In the genomic region with DNA sequence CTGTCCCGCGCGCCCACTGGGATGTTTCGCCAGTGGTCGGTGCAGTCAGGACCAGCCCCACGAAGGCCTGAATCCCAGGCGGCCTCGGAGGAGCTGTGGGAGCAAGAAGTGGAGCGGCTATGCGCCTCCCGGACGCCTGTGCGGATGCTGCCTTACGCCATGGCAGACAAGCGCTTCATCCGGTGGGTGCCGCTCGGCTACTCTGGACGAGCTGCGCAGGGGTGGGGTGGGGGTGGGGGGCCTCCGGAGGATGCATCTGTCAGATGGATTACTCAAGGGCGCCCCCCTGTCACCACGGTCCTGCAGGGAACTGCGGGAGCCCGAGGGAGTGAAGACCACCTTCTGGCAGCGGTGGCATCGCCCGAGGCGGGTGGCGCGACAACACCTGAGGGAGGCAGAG, we compare ENCODE assay signal across 9 mouse cellular contexts. TPM values are rescaled to one million over a fixed set of nuclear protein-coding genes. Genes with fewer than 3 reads are reported as not detected.
DNase-seq lines count a peak whose midpoint lies in the region; ATAC-seq lines count a peak whose summit lies in the region.
"Had no signal": no experiment of that assay in that cellular context is flagged by ENCODE, and none has a peak within 500 bp of the region (broad histone marks: within the 10 kb centered on the region; RNA-seq: fewer than 3 reads in every experiment).

No protein-coding gene starts in this region.

- H3K27me3 ChIP-seq in heart, embryonic 10.5 days (ENCODE audit: insufficient read depth, poor library complexity, severe bottlenecking) = peaks cover 42% of the 10 kb centered on the region

- no peak for ATAC-seq in monocyte, adult 5-6 weeks (replicated peaks; ENCODE audit: insufficient number of reproducible peaks, low FRiP score, low TSS enrichment, poor library complexity, severe bottlenecking)

- H3K4me3 ChIP-seq in heart, embryonic 10.5 days = peak overlapping the region; percentile 79

- H3K36me3 ChIP-seq in heart, embryonic 10.5 days = peaks cover 6% of the 10 kb centered on the region; the same call in 1 of the 2 replicates

- no peaks in the 10 kb centered on the region for H3K9me3 ChIP-seq in heart, embryonic 10.5 days

- 5% methylated on average over 31 of the region's 31 CpGs for WGBS in heart, embryonic 10.5 days

- H3K4me1 ChIP-seq in heart, embryonic 10.5 days = peaks cover 56% of the 10 kb centered on the region

- DNase-seq in urinary bladder, postnatal 14 days (ENCODE audit: low spot score) = peak; percentile 45
- no peak for DNase-seq in urinary bladder, adult 2 months (ENCODE audit: low spot score)
- DNase-seq in embryo, embryonic 10 days (ENCODE audit: low spot score) = peak; percentile 75
- peak; percentile 93 for DNase-seq in heart, embryonic 10.5 days (ENCODE audit: low spot score)
- DNase-seq in kidney, postnatal 10 days = peak; percentile 83
- peak; percentile 88 for DNase-seq in lung, postnatal 10 days
- DNase-seq in spleen, adult 12 weeks (ENCODE audit: low spot score) = peak; percentile 66

- peak overlapping the region; percentile 93 for H3K27ac ChIP-seq in heart, embryonic 10.5 days

RNA-seq across cellular contexts. Expression of a gene that starts 1.1 kb away (rescaled TPM):
- polyA plus RNA-seq in urinary bladder, adult 2 months (2012; rRNA removed) = 48.2 and 55.4 TPM in 2 replicates
- polyA plus RNA-seq in heart, embryonic 10.5 days (2016; fragmentation: Nextera tagmentation; extraction: Ambion mirVana) = 30.6 and 33.3 TPM in 2 replicates
- 81.0 to 99.7 TPM (median 93.0 TPM) in 3 replicates for total RNA-seq in monocyte, adult 5-6 weeks (2017)

RNA-seq across cellular contexts. Expression of a gene that starts 1.2 kb away (rescaled TPM):
- polyA plus RNA-seq in urinary bladder, adult 2 months (2012; rRNA removed) = 3.1 and 3.4 TPM in 2 replicates
- 3.7 and 3.9 TPM in 2 replicates for polyA plus RNA-seq in heart, embryonic 10.5 days (2016; fragmentation: Nextera tagmentation; extraction: Ambion mirVana)
- total RNA-seq in monocyte, adult 5-6 weeks (2017) = 11.8 to 27.8 TPM (median 18.2 TPM) in 3 replicates

RNA-seq across cellular contexts. Expression of a gene that starts 14.4 kb away (rescaled TPM):
- polyA plus RNA-seq in urinary bladder, adult 2 months (2012; rRNA removed) = 0.06 TPM in 1 of 2 replicates, not detected in the other
- polyA plus RNA-seq in heart, embryonic 10.5 days (2016; fragmentation: Nextera tagmentation; extraction: Ambion mirVana) = 4.3 and 4.8 TPM in 2 replicates
- not detected in 3 replicates for total RNA-seq in monocyte, adult 5-6 weeks (2017)
- total RNA-seq: gastrocnemius, postnatal 36 days had no signal

RNA-seq across cellular contexts. Expression of a gene that starts 26.4 kb away (rescaled TPM):
- 0.22 TPM in 1 of 2 replicates, not detected in the other for polyA plus RNA-seq in urinary bladder, adult 2 months (2012; rRNA removed)
- polyA plus RNA-seq in heart, embryonic 10.5 days (2016; fragmentation: Nextera tagmentation; extraction: Ambion mirVana) = 1.1 TPM in 2 replicates
- 3.7 to 10.5 TPM (median 5.6 TPM) in 3 replicates for total RNA-seq in monocyte, adult 5-6 weeks (2017)

RNA-seq across cellular contexts. Expression of a gene that starts 26.4 kb away (rescaled TPM):
- polyA plus RNA-seq in urinary bladder, adult 2 months (2012; rRNA removed) = 90.0 and 106 TPM in 2 replicates
- 68.1 and 76.3 TPM in 2 replicates for polyA plus RNA-seq in heart, embryonic 10.5 days (2016; fragmentation: Nextera tagmentation; extraction: Ambion mirVana)
- total RNA-seq in monocyte, adult 5-6 weeks (2017) = 134 to 139 TPM (median 137 TPM) in 3 replicates
